Mouse (Mus musculus) liver, postnatal 0 days (tissue): ENCODE results near the gene Mypop. TPM values are rescaled to one million over a fixed set of nuclear protein-coding genes. Genes with fewer than 3 reads are reported as not detected.

ENCODE experiments used
- ATAC-seq: fragments of 200-750 bp; cut with Nextera tagmentation; 2 replicates; pipeline ENCODE4 v1.8.0; 2017; ENCODE audit warnings: mild to moderate bottlenecking, moderate library complexity
- DNase-seq: peaks from one replicate; pipeline ENCODE4 v3.0.0-alpha.2; 2016
- H3K27ac ChIP-seq: fragments of 300-500 bp; sonication (generic); 2 replicates; pipeline ENCODE4 v1.5.1; 2014; ENCODE audit warnings: antibody characterized with exemption, moderate library complexity, mild to moderate bottlenecking, low read depth
- H3K27me3 ChIP-seq: fragments of 300-500 bp; sonication (generic); 2 replicates; pipeline ENCODE4 v1.6.1; 2014; ENCODE audit warnings: low read length, control low read depth, mixed read lengths; ENCODE audit not compliant: insufficient read depth
- H3K36me3 ChIP-seq: fragments of 300-500 bp; sonication (generic); replicated peaks from 2 replicates; pipeline ENCODE4 v1.6.1; 2014; ENCODE audit warnings: mild to moderate bottlenecking, control low read depth, low read length, moderate library complexity, mixed read lengths; ENCODE audit not compliant: insufficient read depth
- H3K4me1 ChIP-seq: fragments of 300-500 bp; sonication (generic); 2 replicates; pipeline ENCODE4 v1.6.1; 2014; ENCODE audit warnings: antibody characterized with exemption, mild to moderate bottlenecking, control low read depth; ENCODE audit not compliant: insufficient read depth
- H3K4me2 ChIP-seq: fragments of 300-500 bp; sonication (generic); 2 replicates; pipeline ENCODE4 v1.6.1; 2014; ENCODE audit warnings: low read depth, mild to moderate bottlenecking, low read length, moderate library complexity, mixed read lengths
- H3K4me3 ChIP-seq: fragments of 300-500 bp; sonication (generic); 2 replicates; pipeline ENCODE4 v1.5.1; 2014; ENCODE audit warnings: low read depth, low read length
- H3K9ac ChIP-seq: fragments of 300-500 bp; sonication (generic); replicated peaks from 2 replicates; pipeline ENCODE4 v1.6.1; 2014; ENCODE audit warnings: mild to moderate bottlenecking, moderate library complexity
- H3K9me3 ChIP-seq: fragments of 300-500 bp; sonication (generic); 2 replicates; pipeline ENCODE4 v1.6.1; 2016; ENCODE audit warnings: mild to moderate bottlenecking, control low read depth, low read length, mixed read lengths
- CTCF ChIP-seq: sonication (generic); IDR thresholded peaks from 2 replicates; pipeline ENCODE4 v1.5.1; 2016; ENCODE audit warnings: antibody characterized with exemption, low read depth
- EP300 ChIP-seq: IDR thresholded peaks from 2 replicates; pipeline ENCODE4 v1.6.1; 2016; ENCODE audit warnings: antibody characterized with exemption, low read depth, mild to moderate bottlenecking
- whole genome bisulfite sequencing: fragments of 180-500 bp; shearing (Covaris S2); extraction: QIAGEN DNeasy Blood & Tissue Kit; methylation state at CpG from one replicate; pipeline ENCODE4 v1.1.7; 2014; ENCODE audit not compliant: insufficient replicate concordance; 5-methylcytosine and 5-hydroxymethylcytosine counted together
- polyA plus RNA-seq: library from polyadenylated mRNA; unstranded; fragments of >200 nt; fragmentation: Nextera tagmentation; extraction: Ambion mirVana; gene quantifications from 2 replicates; pipeline ENCODE4 v1.2.1, GENCODE M21; 2015

Gene Mypop
- polyA plus RNA-seq, 1 experiment from 2014 or later = 0.55 TPM

DNA sequence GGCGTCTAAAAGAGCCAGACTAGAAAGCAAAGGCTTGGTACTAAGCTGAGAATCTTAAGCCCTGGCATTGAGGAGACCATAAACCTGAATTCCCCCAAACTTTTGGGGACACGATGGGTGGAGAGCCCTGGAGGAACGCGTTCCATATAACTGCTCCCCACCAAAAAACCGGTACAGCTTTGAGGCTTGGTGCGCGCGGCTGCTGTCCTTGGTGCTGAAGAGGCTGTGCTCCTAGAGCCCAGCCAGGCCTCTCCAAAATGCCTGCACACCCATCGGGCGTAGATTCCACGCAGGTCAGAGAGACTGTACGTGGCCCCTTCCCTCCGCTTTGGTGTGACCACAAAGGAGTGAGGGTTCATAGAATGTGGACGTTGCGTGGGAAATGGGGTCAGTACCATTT is 39.6 kb upstream of the Mypop start:
- DNase-seq = peak; percentile 63
- Histone ChIP-seq H3K4me1 (no peaks in the 10 kb centered on the region), H3K9me3 (no peaks in the 10 kb centered on the region), H3K4me3 (no peak overlapping the region), H3K27ac (no peak overlapping the region), H3K4me2 (no peak overlapping the region), H3K9ac (no peak overlapping the region), H3K36me3 (no peaks in the 10 kb centered on the region), H3K27me3 (peaks cover 14% of the 10 kb centered on the region; the same call in 1 of the 2 replicates)
- ATAC-seq = no peak
- TF ChIP-seq EP300 (no peak), CTCF (no peak)
- 14% methylated on average over 15 of the region's 15 CpGs for WGBS

DNA sequence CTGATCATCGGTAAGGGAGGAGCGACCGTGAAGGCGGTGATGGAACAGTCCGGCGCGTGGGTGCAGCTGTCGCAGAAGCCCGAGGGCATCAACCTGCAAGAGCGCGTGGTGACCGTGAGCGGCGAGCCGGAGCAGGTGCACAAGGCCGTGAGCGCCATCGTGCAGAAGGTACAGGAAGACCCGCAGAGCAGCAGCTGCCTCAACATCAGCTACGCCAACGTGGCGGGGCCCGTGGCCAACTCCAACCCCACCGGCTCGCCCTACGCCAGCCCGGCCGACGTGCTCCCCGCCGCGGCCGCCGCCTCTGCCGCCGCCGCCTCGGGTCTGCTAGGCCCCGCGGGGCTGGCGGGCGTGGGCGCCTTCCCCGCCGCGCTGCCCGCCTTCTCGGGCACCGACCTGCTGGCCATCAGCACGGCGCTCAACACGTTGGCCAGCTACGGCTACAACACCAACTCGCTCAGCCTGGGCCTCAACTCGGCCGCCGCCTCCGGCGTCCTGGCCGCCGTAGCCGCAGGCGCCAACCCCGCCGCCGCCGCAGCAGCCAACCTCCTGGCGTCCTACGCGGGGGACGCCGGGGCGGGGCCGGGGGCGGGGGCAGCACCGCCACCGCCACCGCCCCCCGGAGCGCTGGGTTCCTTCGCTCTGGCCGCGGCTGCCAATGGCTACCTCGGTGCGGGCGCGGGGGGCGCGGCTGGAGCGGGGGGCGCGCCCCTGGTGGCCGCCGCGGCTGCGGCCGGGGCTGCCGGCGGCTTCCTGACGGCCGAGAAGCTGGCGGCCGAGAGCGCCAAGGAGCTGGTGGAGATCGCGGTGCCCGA is 33.3 kb upstream of the Mypop start:
- H3K36me3 ChIP-seq = no peaks in the 10 kb centered on the region
- peaks cover 64% of the 10 kb centered on the region for H3K27me3 ChIP-seq
- H3K4me2 ChIP-seq = peak overlapping the region; percentile 88
- H3K9ac ChIP-seq = peak overlapping the region; percentile 26; the same call in 1 of the 2 replicates
- 1% methylated on average over 77 of the region's 107 CpGs for WGBS
- TF ChIP-seq CTCF = no peak
- no peak for TF ChIP-seq EP300
- peaks cover 11% of the 10 kb centered on the region; the same call in 1 of the 2 replicates for H3K4me1 ChIP-seq
- peak; percentile 74 for ATAC-seq
- peak; percentile 58 for DNase-seq
- H3K27ac ChIP-seq = no peak overlapping the region
- H3K4me3 ChIP-seq = peak overlapping the region; percentile 47
- no peaks in the 10 kb centered on the region for H3K9me3 ChIP-seq

DNA sequence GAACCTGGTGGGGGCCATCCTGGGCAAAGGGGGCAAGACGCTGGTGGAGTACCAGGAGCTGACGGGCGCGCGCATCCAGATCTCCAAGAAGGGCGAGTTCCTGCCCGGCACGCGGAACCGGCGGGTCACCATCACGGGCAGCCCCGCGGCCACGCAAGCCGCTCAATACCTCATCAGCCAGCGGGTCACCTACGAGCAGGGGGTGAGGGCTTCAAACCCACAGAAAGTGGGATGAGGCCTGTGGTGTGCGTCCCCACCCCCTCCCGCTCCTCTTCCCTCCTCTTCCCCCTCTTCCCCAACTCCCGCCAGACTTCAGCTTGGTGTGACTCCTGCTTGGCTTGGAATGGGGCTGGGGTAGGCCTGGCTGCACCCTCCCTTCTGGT is 32.7 kb upstream of the Mypop start:
- H3K27me3 ChIP-seq = peaks cover 70% of the 10 kb centered on the region
- no peak overlapping the region for H3K27ac ChIP-seq
- H3K4me2 ChIP-seq = peak overlapping the region; percentile 88
- no peaks in the 10 kb centered on the region for H3K36me3 ChIP-seq
- H3K4me3 ChIP-seq = peak overlapping the region; percentile 47
- 1% methylated on average over 21 of the region's 21 CpGs for WGBS
- ATAC-seq (0 out of 2 replicates have a peak, but pooled peaks have one; percentile 7), DNase-seq (no peak)
- no peaks in the 10 kb centered on the region for H3K9me3 ChIP-seq
- 0 out of 2 replicates have a peak overlapping the region, but pooled peaks have one; percentile 21 for H3K9ac ChIP-seq
- TF ChIP-seq CTCF = no peak
- no peak for TF ChIP-seq EP300
- peaks cover 12% of the 10 kb centered on the region; the same call in 1 of the 2 replicates for H3K4me1 ChIP-seq

DNA sequence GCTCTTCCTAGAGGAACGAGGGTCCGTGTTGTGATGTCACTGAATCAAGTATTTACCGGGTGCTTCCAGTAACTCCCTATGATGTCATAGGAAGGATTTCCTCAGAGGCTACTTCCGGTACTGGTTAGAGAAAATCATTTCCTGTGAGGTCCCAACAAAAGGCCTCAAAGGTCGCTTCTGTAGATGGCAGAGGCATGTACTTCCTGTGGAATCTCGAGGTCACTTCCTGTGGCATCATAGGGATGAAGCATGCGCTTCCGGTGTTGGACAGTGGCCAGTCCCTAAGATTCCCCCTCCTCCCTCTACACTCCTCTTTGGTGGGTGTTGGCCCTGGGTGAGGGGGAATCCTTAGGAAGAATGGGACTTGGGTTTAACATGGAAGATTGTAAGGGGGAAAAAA is 31.6 kb upstream of the Mypop start:
- Histone ChIP-seq H3K9me3 (no peaks in the 10 kb centered on the region), H3K27ac (no peak overlapping the region), H3K9ac (no peak overlapping the region), H3K36me3 (no peaks in the 10 kb centered on the region), H3K4me2 (no peak overlapping the region), H3K27me3 (peaks cover 80% of the 10 kb centered on the region), H3K4me3 (no peak overlapping the region), H3K4me1 (peaks cover 12% of the 10 kb centered on the region; the same call in 1 of the 2 replicates)
- TF ChIP-seq EP300 (peak; percentile 48; the same call in 1 of the 2 replicates), CTCF (no peak)
- no peak for DNase-seq
- 23% methylated on average over 8 of the region's 8 CpGs for WGBS
- ATAC-seq = peak; percentile 38; the same call in 1 of the 2 replicates

DNA sequence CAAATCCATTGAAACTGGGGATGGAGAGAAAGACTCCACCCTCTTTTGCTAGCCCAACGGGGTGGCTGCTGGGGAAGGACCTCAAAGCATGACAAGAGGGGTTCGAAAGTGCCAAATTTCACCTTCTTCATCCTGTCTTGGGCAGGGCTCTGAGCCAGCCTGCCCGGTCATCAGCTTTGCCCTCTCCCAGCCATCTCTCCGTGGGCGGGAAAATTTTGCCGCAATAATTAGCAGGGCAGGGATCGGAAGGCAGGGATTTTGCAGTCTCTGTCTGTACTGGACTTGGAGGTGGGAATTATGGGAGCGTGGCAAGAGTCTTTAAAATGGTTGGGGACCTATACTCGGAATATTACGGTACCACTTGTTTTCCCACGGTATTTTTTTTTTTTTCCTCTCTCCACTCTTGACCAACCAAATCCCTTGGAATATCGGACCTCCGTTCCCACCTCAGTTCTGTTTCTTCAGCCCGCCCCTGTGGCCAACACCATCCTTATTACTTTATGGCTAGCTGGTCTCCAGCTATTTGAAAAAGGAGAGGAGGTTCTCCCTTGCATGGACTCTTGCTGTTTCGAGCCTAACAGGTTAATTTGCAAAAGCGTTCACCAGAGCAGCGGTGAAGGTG is 28.8 kb upstream of the Mypop start:
- no peak overlapping the region for H3K4me2 ChIP-seq
- no peak for DNase-seq
- peaks cover 83% of the 10 kb centered on the region for H3K27me3 ChIP-seq
- TF ChIP-seq CTCF = no peak
- TF ChIP-seq EP300 = no peak
- no peak for ATAC-seq
- H3K4me1 ChIP-seq = peaks cover 12% of the 10 kb centered on the region; the same call in 1 of the 2 replicates
- WGBS = 3% methylated on average over 17 of the region's 17 CpGs
- H3K36me3 ChIP-seq = no peaks in the 10 kb centered on the region
- H3K27ac ChIP-seq = no peak overlapping the region
- no peaks in the 10 kb centered on the region for H3K9me3 ChIP-seq
- H3K9ac ChIP-seq = no peak overlapping the region
- H3K4me3 ChIP-seq = no peak overlapping the region; the same call in 1 of the 2 replicates

DNA sequence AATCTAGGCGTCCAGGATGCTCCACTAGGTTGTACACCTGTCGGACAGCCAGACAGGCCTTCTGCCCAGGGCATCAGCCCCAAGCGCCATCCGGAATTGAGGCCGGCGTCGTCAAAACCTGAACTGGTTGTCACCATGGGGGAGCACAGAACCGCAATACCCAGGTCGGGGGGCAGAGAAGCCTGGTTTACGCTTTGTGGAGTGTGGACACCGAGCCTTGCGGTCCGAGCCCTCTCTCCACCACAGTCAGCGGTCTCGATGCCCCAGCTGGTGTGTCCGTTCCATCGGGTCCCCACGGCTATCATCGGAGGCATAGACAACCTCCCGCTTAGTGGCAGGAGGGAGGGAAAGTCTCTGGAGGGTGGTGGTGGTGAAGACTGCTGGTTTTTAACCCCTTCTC is 28.2 kb upstream of the Mypop start:
- ATAC-seq = no peak
- 2% methylated on average over 20 of the region's 20 CpGs for WGBS
- H3K4me3 ChIP-seq = no peak overlapping the region; the same call in 1 of the 2 replicates

More for the DNA sequence above, 28.2 kb upstream of the Mypop start:
- no peak for DNase-seq
- peaks cover 6% of the 10 kb centered on the region; the same call in 1 of the 2 replicates for H3K4me1 ChIP-seq
- TF ChIP-seq CTCF (no peak), EP300 (no peak)
- H3K9ac ChIP-seq = no peak overlapping the region
- H3K9me3 ChIP-seq = no peaks in the 10 kb centered on the region
- no peaks in the 10 kb centered on the region for H3K36me3 ChIP-seq
- H3K27ac ChIP-seq = no peak overlapping the region
- H3K27me3 ChIP-seq = peaks cover 78% of the 10 kb centered on the region
- H3K4me2 ChIP-seq = no peak overlapping the region
